Mouse (Mus musculus) activated CD4-positive, CD25-positive, alpha-beta regulatory T cell (primary cell): ENCODE results near the gene Hoxa3. TPM values are rescaled to one million over a fixed set of nuclear protein-coding genes. Genes with fewer than 3 reads are reported as not detected.

Experiments
- polyA plus RNA-seq, 2 experiments: library from polyadenylated mRNA; unstranded; fragments of 100-300 nt; shearing (Covaris generic); gene quantifications; one replicate each; pipeline ENCODE4 v1.2.1; 2017

The Hoxa3 gene
- not detected for polyA plus RNA-seq

DNA sequence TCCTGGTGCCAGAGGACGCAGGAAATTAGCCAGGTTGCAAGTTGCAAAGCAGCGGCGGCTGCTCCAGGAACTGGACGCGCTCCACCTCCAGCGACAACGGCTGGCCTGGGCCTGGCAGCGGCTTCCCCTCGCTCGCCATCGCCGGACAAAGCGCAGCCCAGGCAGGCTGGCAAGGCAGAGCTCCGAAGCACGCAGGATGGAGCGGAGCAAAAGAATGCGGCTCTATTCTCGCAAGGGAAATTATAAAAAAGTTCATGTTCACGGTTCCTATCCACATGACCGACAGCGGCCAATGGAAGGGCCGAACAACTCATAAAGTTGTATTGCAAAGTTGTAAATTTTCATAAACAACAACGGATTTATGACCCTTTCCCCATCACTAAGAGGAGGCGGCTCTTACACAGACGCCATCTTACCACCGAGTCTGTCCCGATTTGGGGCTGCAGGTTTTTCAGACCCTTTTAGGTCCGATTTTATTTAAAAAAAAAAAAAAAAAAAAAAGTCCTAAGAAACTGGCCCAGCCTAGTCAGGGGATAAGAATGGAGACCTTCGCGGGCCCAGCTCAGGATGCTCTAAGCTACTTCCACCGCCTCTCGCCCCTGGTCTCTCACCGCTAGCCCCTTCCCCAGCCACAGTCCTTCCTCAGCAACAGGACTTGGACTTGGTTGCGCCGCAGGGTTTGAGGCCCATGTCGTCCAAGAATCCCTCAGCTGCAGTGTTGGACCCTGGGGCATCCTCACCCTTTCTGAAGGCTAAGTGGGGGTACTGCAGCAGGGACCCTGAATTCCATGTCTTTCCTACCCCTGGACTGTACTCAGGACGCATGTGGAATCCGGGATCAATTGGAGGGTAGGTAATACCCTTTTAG lies at the start of gene Hoxa3, which contains the start of gene Gm28308:
Gene Hoxa3 (minus strand): TSS at position 218 of the 868 bp plus-strand sequence.
Gene Gm28308 (minus strand): TSS at position 221 of the 868 bp plus-strand sequence.

DNA sequence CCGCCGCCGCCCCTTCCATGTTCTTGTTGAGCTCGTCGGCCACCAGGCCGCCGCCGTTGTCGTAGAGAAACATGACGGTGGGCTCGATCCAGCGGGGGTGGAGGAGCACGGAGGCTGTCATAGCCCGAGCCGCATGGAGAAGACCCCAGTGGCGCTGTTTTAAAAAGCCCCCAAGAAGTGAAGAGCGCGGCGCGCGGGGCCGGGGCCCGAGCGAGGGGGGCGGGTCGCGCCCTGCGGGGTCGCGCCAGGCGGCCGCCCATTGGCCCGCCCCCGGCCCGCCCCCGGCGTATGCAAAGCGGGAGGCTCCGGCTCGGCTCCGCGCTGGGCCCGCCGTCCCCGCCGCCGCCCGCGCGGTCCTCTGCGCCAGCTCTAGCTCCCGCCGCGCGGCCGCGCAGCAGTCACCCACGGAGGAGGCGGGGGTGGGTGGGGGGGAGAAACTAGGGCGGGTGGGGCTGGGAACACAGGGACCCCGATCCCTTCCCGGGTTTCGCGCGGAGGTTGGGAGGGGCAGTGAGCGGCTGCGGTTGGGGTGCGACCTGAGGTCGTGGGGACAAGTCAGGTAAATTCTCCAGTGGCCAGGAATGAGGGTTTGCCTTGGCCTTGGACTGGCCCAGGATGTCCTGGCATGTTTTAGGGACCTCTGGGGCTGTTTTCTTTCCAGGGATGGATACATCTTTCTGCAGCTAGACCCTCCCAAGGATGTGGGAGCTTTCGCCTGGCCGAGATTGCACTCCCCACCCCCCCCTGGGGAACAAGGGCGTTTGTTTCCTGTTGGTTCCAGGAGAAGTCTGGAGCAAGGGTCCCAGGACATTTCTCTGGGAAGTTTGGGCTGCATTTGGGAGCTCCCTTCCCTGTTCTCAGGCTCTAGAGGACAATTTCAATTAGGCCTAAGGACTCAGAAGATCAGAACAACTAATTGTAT lies 47.8 kb upstream of the Hoxa3 start, which contains the start of gene Hoxa13:
Gene Hoxa13 (minus strand): TSS at position 227 of the 922 bp plus-strand sequence.

DNA sequence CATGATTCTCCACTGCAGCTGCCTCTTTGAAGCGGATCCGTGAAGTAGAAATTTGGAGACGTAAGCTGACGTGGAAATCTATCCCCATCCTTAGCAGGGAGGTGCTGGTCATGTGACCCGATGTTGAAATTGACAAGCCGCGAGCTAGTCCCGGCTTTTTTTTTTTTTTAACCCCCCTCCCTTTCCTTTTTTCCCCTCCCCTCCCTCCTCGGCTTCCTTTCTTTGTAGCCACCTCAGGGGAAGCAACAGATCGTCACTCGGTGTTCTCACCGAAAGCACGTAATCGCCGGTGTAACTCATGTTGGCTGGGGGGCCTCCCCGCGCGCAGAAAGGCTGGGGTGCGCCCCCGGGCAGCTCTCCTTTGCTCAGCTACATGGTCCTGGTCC lies 32.6 kb upstream of the Hoxa3 start, which contains the start of gene Hoxa11:
Gene Hoxa11 (minus strand): TSS at position 54 of the 386 bp plus-strand sequence.

DNA sequence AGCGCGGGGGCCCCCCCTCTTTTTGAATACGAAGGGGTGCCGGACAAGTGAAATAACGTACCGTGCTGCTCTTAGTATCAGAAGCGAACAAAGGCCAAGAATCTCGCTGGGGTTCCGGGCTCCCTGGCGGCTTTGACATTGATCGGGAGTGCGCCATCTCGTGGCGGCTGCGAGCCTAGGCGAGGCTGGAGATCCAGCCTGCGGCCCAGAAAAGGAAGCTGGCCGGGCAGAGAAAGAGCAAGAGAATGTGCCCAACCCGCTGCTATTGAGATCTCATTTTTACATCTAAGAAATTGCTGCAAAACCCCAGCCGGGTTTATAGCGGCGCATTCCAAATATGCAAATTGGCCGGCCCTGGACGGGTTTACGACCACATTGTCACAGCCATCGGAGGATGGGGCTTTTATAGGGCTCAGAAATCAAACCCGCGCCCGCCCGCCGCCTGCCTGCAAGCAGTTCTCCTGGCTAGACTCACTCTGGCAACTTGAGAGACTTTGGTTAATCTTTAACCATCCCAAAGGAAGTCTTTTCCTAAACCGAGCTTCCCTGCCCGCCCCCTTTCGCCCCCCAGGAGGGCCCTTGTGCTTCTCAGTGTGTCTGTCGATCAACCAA lies 27.4 kb upstream of the Hoxa3 start, which contains the start of gene Hoxa10:
Gene Hoxa10 (minus strand): TSS at position 466 of the 612 bp plus-strand sequence.

GRCm38 (mm10) chr6:52230516-52231165 lies 17.5 kb upstream of the Hoxa3 start, which contains the start of gene Hoxa9:
Gene Hoxa9, minus strand, starts transcription at chr6:52231089.

DNA sequence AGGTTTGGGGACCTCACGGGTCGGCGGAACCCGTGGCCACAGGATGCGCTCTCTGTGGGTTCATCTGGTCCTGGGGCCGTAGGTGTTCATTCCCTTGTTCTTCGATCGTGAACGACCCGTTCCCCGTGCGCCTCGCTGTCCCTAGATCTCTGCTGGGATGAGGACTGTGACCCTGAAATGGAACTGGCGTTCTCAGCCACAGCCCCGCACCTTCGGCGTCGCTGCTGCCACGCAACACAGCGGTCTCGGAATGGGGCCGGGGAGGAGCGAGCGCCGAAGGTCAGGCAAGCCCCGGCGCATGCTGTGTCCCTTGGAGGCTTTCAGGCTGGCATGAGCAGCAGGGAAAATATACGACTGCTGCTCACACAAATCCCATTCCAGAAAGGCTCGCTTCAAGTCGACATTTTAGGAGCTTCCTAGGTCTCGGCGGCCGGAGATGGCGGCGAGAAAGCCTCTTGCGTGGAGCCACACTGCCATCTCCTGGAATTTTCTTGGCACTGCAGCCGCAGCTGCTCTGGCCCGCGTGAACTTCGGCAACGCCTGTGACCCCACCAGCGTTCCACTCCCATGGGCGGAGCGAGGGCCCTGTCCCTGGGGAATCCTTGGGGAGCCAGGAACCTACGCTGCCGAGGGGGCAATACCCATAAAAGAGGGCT lies 8.3 kb upstream of the Hoxa3 start, which contains the start of gene Hoxa7:
Gene Hoxa7 (minus strand): TSS at position 518 of the 656 bp plus-strand sequence.

GRCm38 (mm10) chr6:52208072-52208867 lies 4.9 kb downstream of the Hoxa3 start, which contains the start of gene Hoxa6:
Gene Hoxa6, minus strand, starts transcription at chr6:52208722.

DNA sequence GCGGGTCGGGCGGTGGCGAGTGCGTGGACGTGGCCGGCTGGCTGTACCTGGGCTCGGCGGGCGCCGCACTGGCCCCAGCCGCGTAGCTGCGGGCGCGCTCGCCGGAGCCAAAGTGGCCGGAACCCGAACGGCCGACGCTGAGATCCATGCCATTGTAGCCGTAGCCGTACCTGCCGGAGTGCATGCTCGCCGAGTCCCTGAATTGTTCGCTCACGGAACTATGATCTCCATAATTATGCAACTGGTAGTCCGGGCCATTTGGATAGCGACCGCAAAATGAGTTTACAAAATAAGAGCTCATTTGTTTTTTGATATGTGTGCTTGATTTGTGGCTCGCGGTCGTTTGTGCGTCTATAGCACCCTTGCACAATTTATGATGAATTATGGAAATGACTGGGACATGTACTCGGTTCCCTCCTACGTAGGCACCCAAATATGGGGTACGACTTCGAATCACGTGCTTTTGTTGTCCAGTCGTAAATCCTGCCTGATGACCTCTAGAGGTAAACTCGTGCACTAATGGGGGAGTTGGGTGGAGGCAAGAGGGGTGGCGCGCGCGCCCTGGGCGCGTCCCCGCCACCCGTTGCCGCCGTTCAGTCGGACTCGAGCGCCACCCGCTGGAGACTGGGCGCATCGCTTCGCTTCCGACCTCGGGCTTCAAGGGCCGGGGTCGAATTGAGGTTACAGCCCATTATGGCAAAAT lies 8.9 kb downstream of the Hoxa3 start, which contains the start of gene Hoxa5:
Gene Hoxa5 (minus strand): TSS at position 538 of the 703 bp plus-strand sequence.

DNA sequence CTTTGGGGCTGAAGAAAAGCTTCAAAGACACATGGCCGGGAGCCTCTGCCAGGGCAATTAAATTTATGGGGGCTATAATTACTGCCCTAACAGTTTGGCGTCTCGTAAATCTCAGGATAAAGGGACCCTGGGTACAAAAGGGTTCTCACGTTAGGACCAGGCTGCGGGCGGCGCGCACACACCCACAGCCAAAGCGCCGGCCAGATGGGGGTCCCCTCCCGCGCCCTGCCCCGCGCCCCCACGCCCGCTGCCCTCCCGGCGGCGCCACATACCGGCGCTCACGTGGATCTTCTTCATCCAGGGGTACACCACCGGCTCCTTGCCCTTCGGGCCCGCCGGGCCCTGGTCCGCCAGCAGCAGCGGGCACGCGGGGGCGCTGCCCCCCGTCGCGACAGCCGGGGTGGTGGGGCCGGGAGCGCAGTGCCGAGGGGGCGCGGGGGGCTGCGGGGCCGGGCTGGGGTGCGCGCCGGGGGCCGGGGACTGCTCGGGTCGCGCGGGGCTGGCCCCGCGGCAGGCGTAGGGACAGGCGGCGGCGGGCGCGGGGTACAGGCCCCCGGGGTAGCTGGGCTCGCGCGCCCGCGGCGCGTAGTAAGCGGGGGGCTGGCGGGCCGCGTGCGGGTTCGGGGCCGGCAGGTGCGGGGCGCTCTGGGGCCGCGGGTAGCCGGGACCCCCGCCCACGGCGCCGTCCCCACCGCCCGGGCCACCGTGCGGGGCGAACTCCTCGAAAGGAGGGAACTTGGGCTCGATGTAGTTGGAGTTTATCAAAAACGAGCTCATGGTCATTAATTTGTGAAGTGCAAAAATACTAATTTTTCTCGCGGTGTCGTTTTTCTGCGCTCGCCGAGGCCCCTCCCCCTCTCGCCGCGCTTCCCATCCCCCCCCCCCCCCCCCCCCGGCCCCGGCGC lies 22.0 kb downstream of the Hoxa3 start, which contains the start of gene Hoxa4:
Gene Hoxa4 (minus strand): TSS at position 848 of the 905 bp plus-strand sequence.

GRCm38 (mm10) chr6:52177061-52177735 lies 35.9 kb downstream of the Hoxa3 start, which contains the start of gene 5730596B20Rik:
Gene 5730596B20Rik, plus strand, starts transcription at chr6:52177498.

DNA sequence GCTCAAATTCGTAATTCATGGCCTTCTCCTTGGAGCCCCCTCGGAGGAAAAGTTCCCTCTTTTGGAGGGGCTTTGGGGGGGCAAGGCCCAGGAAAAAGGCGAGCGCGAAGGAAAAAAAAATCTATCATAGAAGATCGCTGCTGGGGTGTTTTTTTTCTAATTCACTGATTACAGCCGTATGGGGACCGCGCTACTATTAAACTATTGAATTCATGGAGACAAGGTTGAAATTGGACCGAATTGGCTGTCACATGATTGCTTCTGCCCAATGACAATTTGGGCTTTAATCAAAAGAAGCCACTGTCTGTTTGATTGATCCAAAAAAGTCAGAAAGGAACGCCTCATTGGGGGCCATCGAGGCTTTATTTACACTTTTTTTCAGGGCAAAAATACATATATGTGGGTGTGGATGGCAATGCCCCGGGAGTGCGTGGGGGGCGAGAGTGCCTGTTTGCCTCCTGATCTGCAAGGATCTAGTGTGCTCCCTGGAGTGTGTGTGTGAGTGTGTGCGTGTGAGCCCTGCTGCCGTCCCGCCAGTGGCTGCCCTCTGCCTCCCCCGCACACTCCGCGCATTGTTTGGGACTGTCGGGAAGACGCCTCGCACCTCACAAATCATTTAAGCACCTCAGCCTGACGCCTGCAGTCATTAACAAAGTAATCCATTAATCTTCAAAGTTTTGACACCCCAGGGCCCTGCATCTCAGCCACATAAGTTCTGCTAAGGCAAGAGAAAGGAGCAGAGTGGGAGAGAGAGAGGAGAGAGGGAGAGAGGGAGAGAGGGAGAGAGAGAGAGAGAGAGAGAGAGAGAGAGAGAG lies 48.3 kb downstream of the Hoxa3 start, which contains the start of gene Hoxa2:
Gene Hoxa2 (minus strand): TSS at position 206 of the 815 bp plus-strand sequence.

GRCm38 (mm10) chr6:52158276-52159051 lies 54.7 kb downstream of the Hoxa3 start, which contains the start of gene Hoxa1:
Gene Hoxa1, minus strand, starts transcription at chr6:52158317.

